Mouse (Mus musculus) thymus, adult 2 months (tissue): Measurements from ENCODE around the gene Plac1.

Experiments
- CTCF ChIP-seq: fragments of 200-500 bp; IDR thresholded peaks from 2 replicates; pipeline ENCODE4 v1.5.1; 2012; ENCODE audit warnings: mild to moderate bottlenecking, control low read depth, low read length, moderate library complexity, borderline replicate concordance; ENCODE audit not compliant: control insufficient read depth, poor library complexity, insufficient read depth; ENCODE audit errors: extremely low read depth
- POLR2A ChIP-seq: fragments of 200-500 bp; IDR thresholded peaks from 2 replicates; pipeline ENCODE4 v1.6.1; 2012; ENCODE audit warnings: mild to moderate bottlenecking, low read length, control low read depth, moderate library complexity; ENCODE audit not compliant: control insufficient read depth, poor library complexity, insufficient read depth; ENCODE audit errors: extremely low read depth

- no peak for TF ChIP-seq CTCF
- no peak for TF ChIP-seq POLR2A
Measured at GRCm38 (mm10) chrX:53270063-53270432, 30.1 kb upstream of the Plac1 start.
